Mouse (Mus musculus) adrenal gland, postnatal 36 days (tissue): ENCODE measurements around the gene Nsmce1. TPM values are rescaled to one million over a fixed set of nuclear protein-coding genes. Genes with fewer than 3 reads are reported as not detected.
A peak's percentile ranks its signal among the peaks of the same experiment; 100 is the strongest.

Experiments used
- DNase-seq, 2 experiments: peaks; one replicate each; pipeline ENCODE4 v3.0.0; 2021; ENCODE audit warnings: mixed read lengths in 1 of 2
- long read RNA-seq, 2 experiments: library from polyadenylated mRNA; stranded (forward); transcript quantifications; one replicate each; pipeline ENCODE4 v2.0.0; 2021; ENCODE audit warnings: borderline sequencing depth in 2 of 2
- total RNA-seq, 2 experiments: library from RNA; stranded (reverse); gene quantifications; 2 replicates each; pipeline ENCODE4 v1.2.3; 2021

Gene Nsmce1
- 10 to 100 TPM; 35.6 to 59.0 TPM for total RNA-seq
- long read RNA-seq, experiment 1, transcript Nsmce1-201 (8 exons, 1,120 nt), result major isoform, 84 of 148 reads
- long read RNA-seq, experiment 1, partial matches to known transcripts, result 53 of 148 reads
- long read RNA-seq, experiment 1, other reads (novel, unspliced or antisense), result 11 of 148 reads
- long read RNA-seq, experiment 2, transcript Nsmce1-201 (8 exons, 1,120 nt), result major isoform, 26 of 41 reads
- long read RNA-seq, experiment 2, partial matches to known transcripts, result 12 of 41 reads
- long read RNA-seq, experiment 2, other reads (novel, unspliced or antisense), result 3 of 41 reads

GRCm38 (mm10) chr7:125490947-125491735 lies at the start of gene Nsmce1:
Gene Nsmce1 (minus strand): TSS chr7:125491596.
- DNase-seq, result peak; percentile 96 to 97

GRCm38 (mm10) chr7:125541026-125541425 lies 49.6 kb upstream of the Nsmce1 start:
- DNase-seq, result no peak

- DNase-seq, result no peak
These were observed 48.0 kb upstream of the Nsmce1 start for GRCm38 (mm10) chr7:125539351-125539750.

- no peak for DNase-seq
These were observed 36.6 kb upstream of the Nsmce1 start for GRCm38 (mm10) chr7:125527901-125528580.

- no peak for DNase-seq
These were observed 35.8 kb upstream of the Nsmce1 start for GRCm38 (mm10) chr7:125527186-125527585.

- peak; percentile 62 to 68 for DNase-seq
These were observed 31.7 kb upstream of the Nsmce1 start for GRCm38 (mm10) chr7:125523051-125523450.

- DNase-seq, result no peak
These were observed 28.3 kb upstream of the Nsmce1 start for GRCm38 (mm10) chr7:125519715-125520114.

GRCm38 (mm10) chr7:125517470-125517869 lies 26.1 kb upstream of the Nsmce1 start:
- no peak for DNase-seq

- no peak for DNase-seq
These were observed 25.3 kb upstream of the Nsmce1 start for GRCm38 (mm10) chr7:125516723-125517122.

- no peak for DNase-seq
These were observed 23.9 kb upstream of the Nsmce1 start for GRCm38 (mm10) chr7:125515081-125515853.

- no peak for DNase-seq
These were observed 20.5 kb upstream of the Nsmce1 start for GRCm38 (mm10) chr7:125511852-125512251.

- no peak for DNase-seq
These were observed 20.0 kb upstream of the Nsmce1 start for GRCm38 (mm10) chr7:125511432-125511831.

GRCm38 (mm10) chr7:125507279-125507678 lies 15.9 kb upstream of the Nsmce1 start:
- no peak for DNase-seq

GRCm38 (mm10) chr7:125505568-125505967 lies 14.2 kb upstream of the Nsmce1 start:
- no peak for DNase-seq

GRCm38 (mm10) chr7:125504618-125505017 lies 13.2 kb upstream of the Nsmce1 start:
- DNase-seq, result no peak

- DNase-seq, result no peak
These were observed 12.1 kb upstream of the Nsmce1 start for GRCm38 (mm10) chr7:125503374-125504092.

- DNase-seq, result no peak
These were observed 9.5 kb upstream of the Nsmce1 start for GRCm38 (mm10) chr7:125500879-125501278.

GRCm38 (mm10) chr7:125499927-125500868 lies 8.8 kb upstream of the Nsmce1 start:
- no peak for DNase-seq

- DNase-seq, result no peak
These were observed 4.6 kb upstream of the Nsmce1 start for GRCm38 (mm10) chr7:125495864-125496440.

- no peak for DNase-seq
These were observed 1.2 kb upstream of the Nsmce1 start for GRCm38 (mm10) chr7:125492551-125492950.
